Mouse (Mus musculus) cerebellum, adult 2 months (tissue): Measurements from ENCODE around the gene Olfr1053. TPM values are rescaled to one million over a fixed set of nuclear protein-coding genes. Genes with fewer than 3 reads are reported as not detected.
"Not testable (repeated sequence)": the region's sequence is repeated elsewhere in the genome, so short reads cannot be mapped to it uniquely, and the experiment has no call there.

Experiments
- DNase-seq, 2 experiments: peaks; one replicate each; pipeline ENCODE4 v3.0.0; 2021
- H3K27ac ChIP-seq: fragments of 200-500 bp; 2 replicates; pipeline ENCODE4 v1.5.1; 2012; ENCODE audit warnings: low read length, control low read depth, inconsistent platforms; ENCODE audit not compliant: insufficient read depth
- H3K27me3 ChIP-seq: fragments of 200-500 bp; 2 replicates; pipeline ENCODE4 v1.6.1; 2012; ENCODE audit warnings: inconsistent platforms, mild to moderate bottlenecking, low read length, moderate library complexity; ENCODE audit not compliant: control insufficient read depth, insufficient read depth
- H3K4me1 ChIP-seq: fragments of 200-500 bp; 2 replicates; pipeline ENCODE4 v1.6.1; 2011; ENCODE audit warnings: low read length; ENCODE audit not compliant: control insufficient read depth, insufficient read depth
- H3K4me3 ChIP-seq: fragments of 200-500 bp; replicated peaks from 2 replicates; pipeline ENCODE3; 2011; ENCODE audit warnings: mild to moderate bottlenecking, low read depth, low read length, control low read depth; ENCODE audit not compliant: insufficient read depth
- CTCF ChIP-seq: fragments of 200-500 bp; IDR thresholded peaks from 2 replicates; pipeline ENCODE4 v1.5.1; 2011; ENCODE audit warnings: low read depth, mild to moderate bottlenecking, control low read depth, low read length, moderate library complexity, borderline replicate concordance; ENCODE audit not compliant: insufficient read depth
- POLR2A ChIP-seq: fragments of 200-500 bp; IDR thresholded peaks from 2 replicates; pipeline ENCODE4 v1.6.1; 2011; ENCODE audit warnings: low read length, control low read depth, borderline replicate concordance; ENCODE audit not compliant: insufficient read depth
- WGBS: fragments of 180-500 bp; shearing (Covaris S2); methylation state at CpG from one replicate; pipeline ENCODE4 v1.1.7; 2018; 5-methylcytosine and 5-hydroxymethylcytosine counted together
- polyA plus RNA-seq: library from polyadenylated mRNA; depleted of rRNA; stranded (reverse); fragments of >200 nt; gene quantifications from 2 replicates; pipeline ENCODE4 v1.2.3, GENCODE M21; 2012; rRNA removed

The Olfr1053 gene
- not detected in 2 replicates for polyA plus RNA-seq

- TF ChIP-seq POLR2A (no peak), CTCF (no peak)
- Histone ChIP-seq H3K27me3 (no peaks in the 10 kb centered on the region), H3K27ac (no peak within 1 kb of the TSS), H3K4me3 (no peak within 1 kb of the TSS), H3K4me1 (no peaks in the 10 kb centered on the region)
- WGBS = 62% methylated on average over 3 of the region's 3 CpGs
- DNase-seq = no peak
Measured at GRCm38 (mm10) chr2:86315184-86315583, at the start of gene Olfr1053. Olfr1053 (minus strand) TSS chr2:86315284.

DNA sequence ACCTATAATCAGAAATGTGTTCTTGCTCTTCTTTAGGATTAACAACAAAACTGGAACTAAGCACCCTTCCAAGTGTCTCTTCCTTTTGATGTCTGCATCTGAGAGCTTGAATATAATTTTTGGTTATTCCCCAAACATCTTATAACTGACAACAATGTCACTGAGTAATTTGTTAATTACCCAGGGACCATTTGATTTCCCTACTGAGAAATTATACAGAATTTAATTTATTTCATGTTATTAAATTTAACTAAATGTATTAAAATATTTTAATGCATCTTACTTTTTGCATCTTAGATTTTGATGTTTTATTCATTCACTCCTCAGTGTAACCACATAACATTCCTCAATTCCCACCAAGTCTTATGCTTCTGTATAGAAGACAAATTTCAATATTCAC is 47.3 kb upstream of the Olfr1053 start, which contains the start of gene Olfr1056:
TSS of gene Olfr1056 (minus strand) at position 101 of the 400 bp plus-strand sequence.
- no peak for DNase-seq
- TF ChIP-seq POLR2A = no peak
- no peak for TF ChIP-seq CTCF

DNA sequence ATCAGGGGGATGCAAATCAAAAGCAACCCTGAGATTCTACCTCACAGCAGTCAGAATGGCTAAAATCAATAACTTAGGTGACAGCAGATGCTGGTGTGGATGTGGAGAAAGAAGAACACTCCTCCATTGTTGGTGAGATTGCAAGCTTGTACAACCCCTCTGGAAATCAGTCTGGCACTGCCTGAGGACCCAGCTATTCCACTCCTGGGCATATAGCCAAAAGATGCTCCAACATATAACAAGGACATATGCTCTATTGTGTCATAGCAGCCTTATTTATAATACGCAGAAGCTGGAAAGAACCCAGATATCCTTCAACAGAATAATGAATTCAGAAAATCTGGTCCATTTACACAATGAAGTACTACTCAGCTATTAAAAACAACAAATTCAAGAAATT is 36.7 kb upstream of the Olfr1053 start:
- DNase-seq, H3K4me3 ChIP-seq, H3K27ac ChIP-seq, H3K27me3 ChIP-seq, H3K4me1 ChIP-seq: not testable (repeated sequence)
- 8% methylated on average over 1 of the region's 1 CpGs for WGBS

More for the DNA sequence above, 47.3 kb upstream of the Olfr1053 start, which contains the start of gene Olfr1056:
- H3K4me1 ChIP-seq = no peaks in the 10 kb centered on the region
- no peak within 1 kb of the TSS for H3K27ac ChIP-seq
- no peaks in the 10 kb centered on the region for H3K27me3 ChIP-seq
- no peak within 1 kb of the TSS for H3K4me3 ChIP-seq

GRCm38 (mm10) chr2:86350184-86350583 is 35.1 kb upstream of the Olfr1053 start, which contains the start of gene Olfr1055:
Olfr1055 (minus strand) TSS chr2:86350284.
- TF ChIP-seq CTCF (no peak), POLR2A (no peak)
- WGBS = 91% methylated on average over 5 of the region's 5 CpGs
- Histone ChIP-seq H3K27me3 (no peaks in the 10 kb centered on the region), H3K27ac (no peak within 1 kb of the TSS), H3K4me1 (no peaks in the 10 kb centered on the region), H3K4me3 (no peak within 1 kb of the TSS)
- no peak for DNase-seq

GRCm38 (mm10) chr2:86335333-86335732 is 20.2 kb upstream of the Olfr1053 start, which contains the start of gene Olfr1054:
Olfr1054 (minus strand) TSS chr2:86335433.
- WGBS = 86% methylated on average over 3 of the region's 3 CpGs
- H3K27me3 ChIP-seq = no peaks in the 10 kb centered on the region
- no peak within 1 kb of the TSS for H3K27ac ChIP-seq
- no peak for TF ChIP-seq POLR2A
- no peak for TF ChIP-seq CTCF
- H3K4me3 ChIP-seq = no peak within 1 kb of the TSS
- DNase-seq = no peak
- H3K4me1 ChIP-seq = no peaks in the 10 kb centered on the region

- H3K27ac ChIP-seq = no peak within 1 kb of the TSS
- no peak within 1 kb of the TSS for H3K4me3 ChIP-seq
- no peaks in the 10 kb centered on the region for H3K4me1 ChIP-seq
- H3K27me3 ChIP-seq = no peaks in the 10 kb centered on the region
- no peak for TF ChIP-seq CTCF
- no peak for TF ChIP-seq POLR2A
- no peak for DNase-seq
Measured at GRCm38 (mm10) chr2:86292155-86292554, 22.9 kb downstream of the Olfr1053 start, which contains the start of gene Olfr1052. Olfr1052 (plus strand) TSS chr2:86292455.

DNA sequence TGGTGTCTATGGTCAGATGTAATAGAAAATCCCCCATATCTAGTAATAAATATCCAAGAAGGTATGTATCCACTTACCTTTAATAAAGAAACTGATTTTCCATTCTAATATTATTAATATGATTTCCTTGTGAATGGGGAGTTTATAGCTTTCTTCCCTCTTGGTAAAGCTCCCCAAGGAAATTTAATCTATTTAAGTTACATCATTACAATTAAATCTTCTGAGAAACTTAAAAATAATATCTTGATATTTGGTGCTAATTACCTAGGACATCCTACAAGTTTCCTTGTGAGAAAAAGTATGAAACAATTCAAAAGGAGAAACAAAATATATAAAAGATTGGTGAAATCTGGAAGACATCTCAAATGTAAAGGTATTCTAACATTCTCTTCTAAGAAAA is 36.1 kb downstream of the Olfr1053 start, which contains the start of gene Olfr1051:
TSS of gene Olfr1051 (minus strand) at position 101 of the 400 bp plus-strand sequence.
- not testable (repeated sequence) for DNase-seq, H3K27me3 ChIP-seq, H3K27ac ChIP-seq, H3K4me1 ChIP-seq, H3K4me3 ChIP-seq

Other genes with a start within 250 kb of the Olfr1053 start
- gene Olfr1036, start 241.3 kb downstream of the Olfr1053 start, polyA plus RNA-seq = not detected in 2 replicates
- gene Olfr1037, start 227.9 kb downstream of the Olfr1053 start, polyA plus RNA-seq = not detected in 2 replicates
- gene Olfr1039, start 179.4 kb downstream of the Olfr1053 start, polyA plus RNA-seq = not detected in 2 replicates
- not detected in 2 replicates for gene Olfr1040, start 168.6 kb downstream of the Olfr1053 start, polyA plus RNA-seq
- not detected in 2 replicates for gene Olfr1042, start 153.4 kb downstream of the Olfr1053 start, polyA plus RNA-seq
- gene Olfr1043, start 147.8 kb downstream of the Olfr1053 start, polyA plus RNA-seq = not detected in 2 replicates
- not detected in 2 replicates for gene Olfr1044, start 137.5 kb downstream of the Olfr1053 start, polyA plus RNA-seq
- gene Olfr52, start 129.6 kb downstream of the Olfr1053 start, polyA plus RNA-seq = not detected in 2 replicates
- gene Olfr1045, start 112.3 kb downstream of the Olfr1053 start, polyA plus RNA-seq = not detected in 2 replicates
- gene Olfr1046, start 96.0 kb downstream of the Olfr1053 start, polyA plus RNA-seq = not detected in 2 replicates
- gene Olfr1047, start 83.9 kb downstream of the Olfr1053 start, polyA plus RNA-seq = not detected in 2 replicates
- gene Olfr1048, start 75.0 kb downstream of the Olfr1053 start, polyA plus RNA-seq = not detected in 2 replicates
- not detected in 2 replicates for gene Olfr1049, start 57.0 kb downstream of the Olfr1053 start, polyA plus RNA-seq
- gene Olfr1051, start 36.2 kb downstream of the Olfr1053 start, polyA plus RNA-seq = not detected in 2 replicates
- not detected in 2 replicates for gene Olfr1052, start 22.8 kb downstream of the Olfr1053 start, polyA plus RNA-seq
- gene Olfr1054, start 20.1 kb upstream of the Olfr1053 start, polyA plus RNA-seq = not detected in 2 replicates
- not detected in 2 replicates for gene Olfr1055, start 35.0 kb upstream of the Olfr1053 start, polyA plus RNA-seq
- not detected in 2 replicates for gene Olfr1056, start 47.2 kb upstream of the Olfr1053 start, polyA plus RNA-seq
- not detected in 2 replicates for gene Olfr1057, start 63.1 kb upstream of the Olfr1053 start, polyA plus RNA-seq
- gene Olfr1058, start 73.3 kb upstream of the Olfr1053 start, polyA plus RNA-seq = not detected in 2 replicates
- gene Olfr1061, start 98.8 kb upstream of the Olfr1053 start, polyA plus RNA-seq = not detected in 2 replicates
- not detected in 2 replicates for gene Olfr1062, start 111.5 kb upstream of the Olfr1053 start, polyA plus RNA-seq
- not detected in 2 replicates for gene Olfr1065, start 135.3 kb upstream of the Olfr1053 start, polyA plus RNA-seq
- not detected in 2 replicates for gene Olfr1066, start 141.0 kb upstream of the Olfr1053 start, polyA plus RNA-seq
- not detected in 2 replicates for gene Olfr228, start 172.1 kb upstream of the Olfr1053 start, polyA plus RNA-seq
- gene Olfr1076, start 193.2 kb upstream of the Olfr1053 start, polyA plus RNA-seq = not detected in 2 replicates
- not detected in 2 replicates for gene Olfr1079, start 227.2 kb upstream of the Olfr1053 start, polyA plus RNA-seq
- gene Olfr1080, start 243.0 kb upstream of the Olfr1053 start, polyA plus RNA-seq = not detected in 2 replicates